Mouse (Mus musculus) cortical plate, adult 2 months (tissue): ENCODE measurements around the gene Itgb2.

Experiments used
- CTCF ChIP-seq: fragments of 200-500 bp; IDR thresholded peaks from 2 replicates; pipeline ENCODE4 v1.5.1; 2011; ENCODE audit warnings: mild to moderate bottlenecking, control low read depth, low read length; ENCODE audit not compliant: insufficient read depth; ENCODE audit errors: extremely low read depth
- POLR2A ChIP-seq: fragments of 200-500 bp; IDR thresholded peaks from 2 replicates; pipeline ENCODE4 v1.6.1; 2011; ENCODE audit warnings: mild to moderate bottlenecking, low read length, control low read depth; ENCODE audit not compliant: insufficient read depth; ENCODE audit errors: extremely low read depth

DNA sequence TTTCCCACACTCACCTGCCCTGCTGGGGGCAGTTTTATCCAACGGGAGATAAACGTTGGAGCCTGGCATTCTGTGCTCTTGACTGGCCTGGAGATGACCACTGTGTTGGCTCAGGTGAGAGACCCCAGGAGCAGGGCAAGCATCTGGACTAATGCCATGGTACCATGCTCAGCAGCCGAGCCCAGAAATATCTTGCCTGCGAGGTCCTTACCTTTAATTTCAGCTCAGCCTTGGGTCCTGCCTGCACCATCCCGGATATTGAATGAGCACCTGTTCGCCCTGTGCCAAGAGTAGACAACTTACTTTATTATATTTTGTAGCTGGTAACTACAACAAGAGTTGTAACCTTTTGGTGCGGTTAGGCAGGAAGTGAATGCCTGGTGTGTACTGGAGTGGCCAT lies 76.8 kb downstream of the Itgb2 start:
- TF ChIP-seq CTCF (no peak), POLR2A (no peak)
